Mouse (Mus musculus): ENCODE measurements around the gene Wipf2.

DNA sequence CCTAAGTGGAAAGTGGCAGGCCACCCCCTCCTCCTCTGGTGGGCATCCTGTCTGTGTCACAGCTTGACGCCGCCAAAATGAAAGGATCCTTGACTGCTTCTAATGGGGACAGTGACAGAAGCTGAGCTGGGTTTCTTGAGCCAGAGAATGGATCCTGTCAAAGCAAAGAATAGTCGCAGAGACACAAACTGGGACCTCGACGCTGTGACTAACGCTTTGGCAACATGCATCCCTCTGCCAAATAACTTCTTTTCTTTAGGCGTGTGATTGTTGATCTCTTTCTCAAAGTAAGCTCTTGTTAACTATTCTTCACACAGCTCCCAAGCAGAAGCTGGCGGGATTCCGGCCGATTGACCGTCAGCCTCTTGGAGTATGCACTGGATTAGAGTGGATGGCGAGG, 3.9 kb downstream of the Wipf2 start:
- no peak for TF ChIP-seq CTCF (IDR thresholded peaks at IDR 0.05; ENCODE audit: insufficient read depth, low read length)
- TF ChIP-seq POLR2A (IDR thresholded peaks at IDR 0.05; ENCODE audit: borderline replicate concordance, extremely low read depth, low read depth, low read length), result no peak
